Mouse (Mus musculus) embryonic facial prominence, embryonic 10.5 days (tissue): ENCODE results near the gene Mtx3. TPM values are rescaled to one million over a fixed set of nuclear protein-coding genes. Genes with fewer than 3 reads are reported as not detected.
"Not testable (repeated sequence)": the region's sequence is repeated elsewhere in the genome, so short reads cannot be mapped to it uniquely, and the experiment has no call there.

ENCODE experiments used
- DNase-seq: peaks from one replicate; pipeline ENCODE4 v3.0.0-alpha.2; 2017; ENCODE audit warnings: low spot score
- H3K27ac ChIP-seq: fragments of 300-500 bp; sonication (generic); replicated peaks from 2 replicates; pipeline ENCODE4 v1.5.1; 2016; ENCODE audit warnings: mild to moderate bottlenecking
- H3K27me3 ChIP-seq: fragments of 300-500 bp; sonication (generic); replicated peaks from 2 replicates; pipeline ENCODE4 v1.6.1; 2016; ENCODE audit warnings: low read depth, mild to moderate bottlenecking; ENCODE audit not compliant: poor library complexity, severe bottlenecking
- H3K36me3 ChIP-seq: fragments of 300-500 bp; sonication (generic); replicated peaks from 2 replicates; pipeline ENCODE4 v1.6.1; 2016; ENCODE audit warnings: mild to moderate bottlenecking, moderate library complexity
- H3K4me1 ChIP-seq: fragments of 300-500 bp; sonication (generic); 2 replicates; pipeline ENCODE4 v1.6.1; 2016
- H3K4me3 ChIP-seq: fragments of 300-500 bp; sonication (generic); 2 replicates; pipeline ENCODE4 v1.5.1; 2016; ENCODE audit warnings: mild to moderate bottlenecking, moderate library complexity
- H3K9me3 ChIP-seq: fragments of 300-500 bp; sonication (generic); 2 replicates; pipeline ENCODE4 v1.6.1; 2016; ENCODE audit warnings: mild to moderate bottlenecking
- WGBS: fragments of 180-500 bp; shearing (Covaris S2); methylation state at CpG from one replicate; pipeline ENCODE4 v1.1.7; 2016; 5-methylcytosine and 5-hydroxymethylcytosine counted together
- polyA plus RNA-seq: library from polyadenylated mRNA; unstranded; fragments of >200 nt; fragmentation: Nextera tagmentation; extraction: Ambion mirVana; gene quantifications from 2 replicates; pipeline ENCODE4 v1.2.1, GENCODE M21; 2016

Mtx3 gene
- 2.6 and 3.8 TPM in 2 replicates for polyA plus RNA-seq

GRCm38 (mm10) chr13:92844586-92845221, at the start of gene Mtx3:
Gene Mtx3, plus strand, starts transcription at chr13:92844760.
- Histone ChIP-seq H3K9me3 (no peaks in the 10 kb centered on the region), H3K27me3 (no peaks in the 10 kb centered on the region), H3K4me3 (peak within 1 kb of the TSS; percentile 93), H3K4me1 (peaks cover 5% of the 10 kb centered on the region; the same call in 1 of the 2 replicates), H3K36me3 (peaks cover 30% of the 10 kb centered on the region), H3K27ac (peak within 1 kb of the TSS; percentile 97)
- 2% methylated on average over 40 of the region's 40 CpGs for whole genome bisulfite sequencing
- DNase-seq: peak; percentile 91

- no peak for DNase-seq
- Histone ChIP-seq H3K4me3 (no peak overlapping the region), H3K9me3 (no peaks in the 10 kb centered on the region), H3K36me3 (no peaks in the 10 kb centered on the region), H3K27ac (no peak overlapping the region), H3K27me3 (peaks cover 25% of the 10 kb centered on the region), H3K4me1 (peaks cover 10% of the 10 kb centered on the region)
- 83% methylated on average over 2 of the region's 2 CpGs for WGBS
These were observed 45.7 kb upstream of the Mtx3 start for GRCm38 (mm10) chr13:92798830-92799229.

DNA sequence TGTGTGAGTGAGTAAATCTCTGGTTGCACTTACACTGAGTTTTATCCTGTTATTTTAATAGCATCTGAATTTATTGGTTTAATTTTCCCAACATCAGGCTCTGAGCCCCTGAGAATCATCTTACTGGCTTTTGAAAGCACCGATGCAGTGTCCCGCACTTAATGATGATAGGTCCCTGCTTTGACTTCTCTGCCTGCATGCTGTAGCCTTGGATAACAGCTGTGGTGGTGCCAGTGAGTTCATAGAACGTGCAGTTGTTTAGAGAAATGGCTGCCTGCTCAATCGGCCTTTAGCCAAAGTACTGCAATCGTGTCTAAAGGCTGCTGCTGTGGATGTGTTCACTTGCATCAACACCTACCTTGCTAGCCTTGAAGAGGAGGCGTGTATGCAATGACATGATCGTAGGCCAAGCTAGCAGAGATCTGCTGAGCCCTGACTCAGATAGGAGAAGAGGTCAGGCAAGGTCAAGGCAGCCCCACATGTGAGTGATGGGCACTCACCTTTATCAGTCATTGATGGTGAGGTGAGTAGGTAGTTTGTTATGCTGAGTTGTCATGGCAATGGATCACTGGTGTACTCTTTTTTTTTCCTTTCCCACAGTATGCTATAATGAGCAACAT, 45.1 kb upstream of the Mtx3 start:
- H3K27ac ChIP-seq: no peak overlapping the region
- 88% methylated on average over 7 of the region's 7 CpGs for WGBS
- DNase-seq: no peak
- H3K36me3 ChIP-seq: no peaks in the 10 kb centered on the region
- peaks cover 5% of the 10 kb centered on the region for H3K4me1 ChIP-seq
- no peak overlapping the region for H3K4me3 ChIP-seq
- H3K9me3 ChIP-seq: no peaks in the 10 kb centered on the region
- peaks cover 20% of the 10 kb centered on the region for H3K27me3 ChIP-seq

DNA sequence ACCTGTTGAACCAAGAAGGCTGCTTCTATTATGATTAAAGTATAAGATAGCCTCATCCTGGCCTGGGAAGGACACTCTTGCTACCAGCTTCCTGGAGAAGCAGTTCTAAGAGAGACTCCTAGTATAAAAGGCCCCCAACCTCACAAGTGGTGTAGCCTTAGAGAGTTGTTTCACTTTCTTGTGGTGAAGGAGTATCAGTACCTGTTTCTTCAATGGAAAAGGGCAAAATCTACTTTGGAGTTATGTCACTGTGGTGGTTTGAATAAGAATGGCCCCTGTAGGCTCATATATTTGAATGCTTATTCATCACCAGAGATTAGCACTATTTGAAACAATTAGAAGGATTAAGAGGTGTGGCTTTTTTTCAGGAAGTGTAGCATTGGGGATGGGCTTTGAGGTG, 37.8 kb upstream of the Mtx3 start:
- Histone ChIP-seq H3K4me1 (no peaks in the 10 kb centered on the region), H3K4me3 (no peak overlapping the region), H3K9me3 (no peaks in the 10 kb centered on the region), H3K36me3 (no peaks in the 10 kb centered on the region), H3K27me3 (no peaks in the 10 kb centered on the region), H3K27ac (no peak overlapping the region)
- no peak for DNase-seq

DNA sequence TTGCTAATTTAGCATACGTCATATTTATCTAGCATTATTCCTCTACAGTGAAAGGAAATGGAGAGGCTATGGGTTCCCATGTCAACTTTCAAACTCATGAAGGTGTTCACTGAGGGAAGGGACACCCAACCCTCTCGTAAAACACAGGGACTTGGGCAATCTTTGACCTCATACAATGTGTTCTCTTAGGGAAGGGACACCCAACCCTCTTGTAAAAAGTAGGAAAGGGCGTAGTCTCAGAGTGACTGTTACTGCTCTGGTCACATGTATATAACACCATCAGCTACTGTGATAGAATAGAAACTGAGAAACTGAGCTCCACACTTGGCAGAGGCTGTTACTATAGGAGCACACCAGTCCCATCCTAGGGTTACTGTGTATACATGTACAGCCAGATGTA, 36.7 kb upstream of the Mtx3 start:
- WGBS: 92% methylated on average over 3 of the region's 3 CpGs

DNA sequence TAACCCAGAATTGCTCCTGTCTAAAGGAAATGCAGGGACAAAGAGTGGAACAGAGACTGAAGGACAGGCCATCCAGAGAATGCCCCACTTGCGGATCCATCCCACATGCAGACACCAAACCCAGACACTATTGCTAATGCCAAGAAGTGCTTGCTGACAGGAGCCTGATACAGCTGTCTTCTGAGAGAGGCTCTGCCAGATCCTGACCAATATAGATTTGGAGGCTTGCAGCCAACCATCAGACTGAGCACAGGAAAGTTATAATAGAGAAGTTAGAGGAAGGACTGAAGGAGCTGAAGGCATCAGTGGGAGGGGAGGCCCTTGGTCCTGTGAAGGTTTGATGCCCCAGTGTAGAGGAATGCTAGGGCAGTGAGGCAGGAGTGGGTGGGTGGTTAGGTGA, 34.0 kb upstream of the Mtx3 start:
- H3K4me1 ChIP-seq, H3K36me3 ChIP-seq, H3K27ac ChIP-seq, DNase-seq, H3K27me3 ChIP-seq, H3K9me3 ChIP-seq, H3K4me3 ChIP-seq: not testable (repeated sequence)
- WGBS: 95% methylated on average over 1 of the region's 1 CpGs

More for the DNA sequence above, 36.7 kb upstream of the Mtx3 start:
- Histone ChIP-seq H3K9me3 (no peaks in the 10 kb centered on the region), H3K27me3 (no peaks in the 10 kb centered on the region), H3K4me1 (no peaks in the 10 kb centered on the region), H3K4me3 (no peak overlapping the region), H3K36me3 (no peaks in the 10 kb centered on the region), H3K27ac (no peak overlapping the region)
- DNase-seq: no peak

DNA sequence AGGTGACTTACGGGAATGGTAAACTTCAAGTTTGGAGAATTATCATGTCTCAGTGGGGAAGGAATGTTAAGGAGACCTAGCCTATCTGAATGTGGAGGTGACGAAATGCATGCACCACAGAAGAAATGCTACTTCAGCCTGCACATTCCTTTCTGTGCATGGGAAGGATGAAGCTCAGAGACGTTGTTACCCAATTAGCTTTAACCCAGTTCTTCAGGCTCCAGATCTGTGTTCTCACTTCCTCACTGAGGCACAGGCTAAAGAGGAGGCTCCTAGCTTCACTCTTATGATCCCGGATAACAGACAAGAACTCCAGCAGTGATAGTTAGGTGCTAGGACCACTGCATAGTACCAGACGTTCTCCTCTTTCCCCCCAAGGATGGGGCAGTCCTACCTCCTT, 28.2 kb upstream of the Mtx3 start:
- no peaks in the 10 kb centered on the region for H3K36me3 ChIP-seq
- 86% methylated on average over 5 of the region's 5 CpGs for WGBS
- DNase-seq: no peak

DNA sequence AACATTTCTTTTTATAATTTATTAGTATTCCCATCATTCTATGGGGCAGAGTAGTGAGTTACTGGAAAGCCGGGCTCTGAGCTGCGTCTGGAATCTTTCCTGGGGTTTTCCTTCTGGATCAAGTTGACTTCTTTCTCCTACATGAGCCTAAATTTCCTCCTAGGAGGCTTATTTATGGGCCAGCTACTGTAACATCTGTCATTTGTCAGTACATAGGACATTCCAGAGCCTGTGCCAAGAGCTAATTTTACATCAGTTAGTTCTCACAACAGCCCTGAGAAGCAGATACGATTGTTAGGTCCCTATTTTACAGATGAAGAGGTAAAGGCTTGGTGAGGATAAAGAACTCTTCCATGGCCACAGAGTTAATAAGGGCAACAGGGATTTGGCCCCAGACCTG, 27.2 kb upstream of the Mtx3 start:
- no peak for DNase-seq
- WGBS: 90% methylated on average over 3 of the region's 3 CpGs
- Histone ChIP-seq H3K4me3 (no peak overlapping the region), H3K9me3 (no peaks in the 10 kb centered on the region), H3K36me3 (no peaks in the 10 kb centered on the region), H3K27ac (no peak overlapping the region), H3K27me3 (no peaks in the 10 kb centered on the region), H3K4me1 (no peaks in the 10 kb centered on the region)

More for the DNA sequence above, 28.2 kb upstream of the Mtx3 start:
- Histone ChIP-seq H3K4me3 (no peak overlapping the region), H3K27ac (no peak overlapping the region), H3K4me1 (no peaks in the 10 kb centered on the region), H3K9me3 (no peaks in the 10 kb centered on the region), H3K27me3 (no peaks in the 10 kb centered on the region)

DNA sequence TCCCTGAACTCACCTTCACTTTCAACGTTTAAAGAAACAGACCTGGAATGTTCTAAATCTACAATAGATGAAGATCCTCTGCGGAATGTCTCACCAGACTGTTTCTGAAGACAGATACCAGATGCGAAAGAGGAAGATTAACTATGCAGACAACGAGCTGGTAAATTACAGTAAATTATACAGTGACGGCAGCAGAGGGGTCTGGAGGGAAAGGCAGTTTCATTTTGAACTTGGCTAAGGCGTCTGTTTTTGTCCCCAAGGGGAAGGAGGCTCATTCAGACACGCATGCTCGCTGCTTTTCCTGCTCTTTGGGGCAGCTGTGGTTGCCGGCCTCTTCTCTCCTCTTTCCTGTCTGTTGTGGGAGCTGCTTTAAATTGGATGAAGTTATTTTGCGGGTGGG, 15.7 kb upstream of the Mtx3 start:
- Histone ChIP-seq H3K4me3 (no peak overlapping the region), H3K36me3 (no peaks in the 10 kb centered on the region), H3K4me1 (peaks cover 4% of the 10 kb centered on the region; the same call in 1 of the 2 replicates), H3K9me3 (no peaks in the 10 kb centered on the region), H3K27me3 (no peaks in the 10 kb centered on the region), H3K27ac (no peak overlapping the region)
- no peak for DNase-seq
- WGBS: 72% methylated on average over 10 of the region's 10 CpGs

DNA sequence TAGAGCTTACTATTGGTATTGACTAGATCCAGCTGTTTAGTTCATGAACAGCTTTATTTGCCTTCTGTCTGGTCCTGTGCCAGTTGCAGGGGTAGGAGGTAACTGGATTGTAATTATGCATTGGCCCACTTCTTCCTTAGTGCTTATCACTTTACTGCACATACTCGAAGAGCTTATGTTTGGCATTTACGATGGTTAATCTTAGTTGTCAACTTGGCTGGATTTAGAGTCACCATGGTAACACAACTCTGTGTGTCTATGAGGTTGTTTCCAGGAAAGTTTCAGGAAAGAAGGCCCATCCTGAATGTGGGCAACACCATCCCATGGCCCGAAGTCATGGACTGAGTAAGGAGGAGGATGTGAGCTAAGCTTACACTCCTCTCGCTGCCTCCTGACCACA, 11.4 kb upstream of the Mtx3 start:
- H3K4me1 ChIP-seq: peaks cover 4% of the 10 kb centered on the region; the same call in 1 of the 2 replicates
- 93% methylated on average over 4 of the region's 4 CpGs for WGBS
- no peak overlapping the region for H3K27ac ChIP-seq

GRCm38 (mm10) chr13:92846438-92846837, 1.9 kb downstream of the Mtx3 start:
- DNase-seq: no peak

More for the DNA sequence above, 11.4 kb upstream of the Mtx3 start:
- Histone ChIP-seq H3K4me3 (no peak overlapping the region), H3K36me3 (no peaks in the 10 kb centered on the region), H3K27me3 (no peaks in the 10 kb centered on the region), H3K9me3 (no peaks in the 10 kb centered on the region)
- no peak for DNase-seq

GRCm38 (mm10) chr13:92847336-92847735, 2.8 kb downstream of the Mtx3 start:
- 94% methylated on average over 7 of the region's 7 CpGs for WGBS
- peaks cover 5% of the 10 kb centered on the region; the same call in 1 of the 2 replicates for H3K4me1 ChIP-seq
- H3K27me3 ChIP-seq: no peaks in the 10 kb centered on the region
- DNase-seq: no peak
- H3K36me3 ChIP-seq: peaks cover 56% of the 10 kb centered on the region
- no peak overlapping the region for H3K27ac ChIP-seq
- H3K9me3 ChIP-seq: no peaks in the 10 kb centered on the region
- H3K4me3 ChIP-seq: no peak overlapping the region

More at GRCm38 (mm10) chr13:92846438-92846837, 1.9 kb downstream of the Mtx3 start:
- no peak overlapping the region for H3K4me3 ChIP-seq
- H3K27ac ChIP-seq: no peak overlapping the region
- H3K9me3 ChIP-seq: no peaks in the 10 kb centered on the region
- 93% methylated on average over 4 of the region's 4 CpGs for WGBS
- H3K27me3 ChIP-seq: no peaks in the 10 kb centered on the region
- peaks cover 5% of the 10 kb centered on the region; the same call in 1 of the 2 replicates for H3K4me1 ChIP-seq
- peaks cover 48% of the 10 kb centered on the region for H3K36me3 ChIP-seq

DNA sequence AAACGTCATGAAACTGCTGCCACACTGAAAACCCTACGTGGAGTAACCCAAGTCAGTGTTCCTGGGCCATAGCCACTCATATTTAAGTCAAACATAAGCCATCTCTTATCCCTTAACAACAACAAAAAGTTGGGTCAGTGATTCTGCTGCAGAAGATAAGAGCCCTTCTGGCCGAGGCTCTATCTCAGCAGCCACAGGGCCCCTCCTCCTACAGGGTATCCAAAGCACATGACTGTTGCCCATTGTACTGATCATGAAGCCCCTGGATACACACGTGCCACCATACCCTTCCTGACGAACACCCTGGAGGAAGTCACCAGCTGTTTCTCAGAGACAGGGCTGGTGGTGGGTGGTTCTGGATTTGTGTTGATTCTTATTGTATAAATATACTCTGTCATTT, 3.4 kb downstream of the Mtx3 start:
- H3K27ac ChIP-seq: no peak overlapping the region
- H3K9me3 ChIP-seq: no peaks in the 10 kb centered on the region
- WGBS: 85% methylated on average over 5 of the region's 5 CpGs
- H3K27me3 ChIP-seq: no peaks in the 10 kb centered on the region
- peaks cover 5% of the 10 kb centered on the region; the same call in 1 of the 2 replicates for H3K4me1 ChIP-seq
- H3K36me3 ChIP-seq: peaks cover 63% of the 10 kb centered on the region
- DNase-seq: no peak
- no peak overlapping the region for H3K4me3 ChIP-seq
